Mouse (Mus musculus) heart, embryonic 11.5 days (tissue): ENCODE results near the gene Oprm1. TPM values are rescaled to one million over a fixed set of nuclear protein-coding genes. Genes with fewer than 3 reads are reported as not detected.

Source experiments
- ATAC-seq: fragments of 200-750 bp; cut with Nextera tagmentation; replicated peaks from 2 replicates; pipeline ENCODE4 v1.8.0; 2017; ENCODE audit warnings: moderate library complexity; ENCODE audit not compliant: insufficient number of reproducible peaks, low FRiP score, low TSS enrichment
- H3K27ac ChIP-seq: fragments of 300-500 bp; sonication (generic); 2 replicates; pipeline ENCODE4 v1.5.1; 2014; ENCODE audit warnings: mild to moderate bottlenecking, low read depth, low read length
- H3K27me3 ChIP-seq: fragments of 300-500 bp; sonication (generic); 2 replicates; pipeline ENCODE4 v1.6.1; 2014; ENCODE audit warnings: mild to moderate bottlenecking, low read length, mixed read lengths; ENCODE audit not compliant: control insufficient read depth, insufficient read depth
- H3K36me3 ChIP-seq: fragments of 300-500 bp; sonication (generic); 2 replicates; pipeline ENCODE4 v1.6.1; 2014; ENCODE audit warnings: mild to moderate bottlenecking, low read length, moderate library complexity, mixed read lengths; ENCODE audit not compliant: control insufficient read depth, insufficient read depth
- H3K4me1 ChIP-seq: fragments of 300-500 bp; sonication (generic); 2 replicates; pipeline ENCODE4 v1.6.1; 2014; ENCODE audit warnings: low read length; ENCODE audit not compliant: control insufficient read depth, insufficient read depth
- H3K4me2 ChIP-seq: fragments of 300-500 bp; sonication (generic); 2 replicates; pipeline ENCODE4 v1.6.1; 2014; ENCODE audit warnings: mild to moderate bottlenecking, moderate library complexity
- H3K4me3 ChIP-seq: fragments of 300-500 bp; sonication (generic); 2 replicates; pipeline ENCODE4 v1.5.1; 2014; ENCODE audit warnings: low read depth, low read length
- H3K9ac ChIP-seq: fragments of 300-500 bp; sonication (generic); 2 replicates; pipeline ENCODE4 v1.6.1; 2014; ENCODE audit warnings: mild to moderate bottlenecking, low read depth, low read length, moderate library complexity
- H3K9me3 ChIP-seq: fragments of 300-500 bp; sonication (generic); replicated peaks from 2 replicates; pipeline ENCODE4 v1.6.1; 2016; ENCODE audit warnings: low read length; ENCODE audit not compliant: control insufficient read depth
- WGBS: fragments of 180-500 bp; shearing (Covaris S2); extraction: QIAGEN DNeasy Blood & Tissue Kit; methylation state at CpG from one replicate; pipeline ENCODE4 v1.1.7; 2014; ENCODE audit not compliant: insufficient replicate concordance; 5-methylcytosine and 5-hydroxymethylcytosine counted together
- polyA plus RNA-seq: library from polyadenylated mRNA; unstranded; fragments of >200 nt; fragmentation: Nextera tagmentation; extraction: Ambion mirVana; gene quantifications from 2 replicates; pipeline ENCODE4 v1.2.1, GENCODE M21; 2014

The Oprm1 gene
- polyA plus RNA-seq, 1 experiment from 2014 or later, result not detected

DNA sequence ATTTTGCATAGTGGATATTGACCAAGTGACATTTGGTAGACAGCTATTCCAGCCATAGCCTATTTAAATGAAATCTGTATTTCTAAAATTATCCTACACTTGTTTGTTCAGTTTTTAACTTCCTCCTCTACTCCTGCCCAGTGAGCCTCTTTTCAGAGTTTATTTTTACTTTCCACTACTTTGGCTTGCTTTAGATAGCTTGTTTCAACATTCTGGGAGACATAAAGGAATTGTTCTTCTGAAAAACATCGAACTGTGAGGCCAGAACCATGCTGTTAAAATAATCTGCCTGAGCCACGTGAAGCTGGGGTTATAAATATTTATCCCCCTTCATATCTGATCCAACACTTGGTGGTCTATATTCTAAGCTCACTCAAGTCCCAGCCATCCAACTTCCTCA is 172.6 kb downstream of the Oprm1 start:
- no peaks in the 10 kb centered on the region for H3K9me3 ChIP-seq

GRCm38 (mm10) chr10:6934776-6935175 is 176.5 kb downstream of the Oprm1 start:
- no peak overlapping the region for H3K27ac ChIP-seq
- 74% methylated on average over 3 of the region's 3 CpGs for WGBS
- H3K4me2 ChIP-seq, result no peak overlapping the region
- H3K4me1 ChIP-seq, result no peaks in the 10 kb centered on the region
- ATAC-seq, result no peak
- H3K4me3 ChIP-seq, result no peak overlapping the region
- no peaks in the 10 kb centered on the region for H3K36me3 ChIP-seq
- no peaks in the 10 kb centered on the region for H3K9me3 ChIP-seq
- no peak overlapping the region for H3K9ac ChIP-seq
- H3K27me3 ChIP-seq, result no peaks in the 10 kb centered on the region

More for the DNA sequence above, 172.6 kb downstream of the Oprm1 start:
- Histone ChIP-seq H3K9ac (no peak overlapping the region), H3K27me3 (no peaks in the 10 kb centered on the region), H3K4me3 (no peak overlapping the region), H3K36me3 (no peaks in the 10 kb centered on the region), H3K4me2 (no peak overlapping the region), H3K27ac (no peak overlapping the region), H3K4me1 (no peaks in the 10 kb centered on the region)
- WGBS, result 43% methylated on average over 2 of the region's 2 CpGs
- no peak for ATAC-seq

DNA sequence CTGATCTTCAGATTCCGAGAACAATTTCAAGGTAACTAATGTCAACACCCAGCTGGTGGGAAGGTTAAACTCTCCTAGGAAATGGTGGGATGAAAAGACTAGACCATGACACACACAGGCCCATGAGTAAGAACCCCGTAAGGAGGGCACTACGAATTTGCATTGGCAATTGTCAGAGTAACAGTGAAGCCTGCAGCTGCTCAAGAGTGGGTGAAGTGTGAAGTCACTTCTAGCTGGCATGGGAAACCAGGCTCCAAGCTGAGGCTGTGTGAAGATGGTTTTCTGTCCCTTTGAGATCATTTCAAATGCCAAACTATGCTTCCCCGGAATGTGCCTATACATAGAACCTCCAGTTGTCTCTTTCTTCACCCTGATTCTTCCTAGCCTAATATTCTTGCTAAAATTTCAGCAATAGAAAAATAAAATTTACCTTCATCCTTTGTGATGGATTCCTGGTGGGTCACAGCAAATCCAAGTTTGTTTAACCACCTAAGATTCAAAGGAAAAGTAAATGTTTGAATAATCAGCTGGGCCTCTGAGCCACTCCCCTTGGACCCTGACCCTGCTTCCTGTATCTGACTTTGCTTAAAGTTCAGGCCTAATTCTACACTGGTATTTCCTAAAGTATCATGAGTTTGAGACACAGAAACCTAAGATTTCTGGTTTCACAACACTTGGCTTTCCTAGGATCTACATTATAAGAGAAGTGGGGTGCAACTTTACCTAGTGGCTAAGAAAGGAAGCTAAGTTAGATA is 178.5 kb downstream of the Oprm1 start:
- Histone ChIP-seq H3K4me3 (no peak overlapping the region), H3K4me2 (no peak overlapping the region), H3K27ac (no peak overlapping the region), H3K9me3 (no peaks in the 10 kb centered on the region), H3K9ac (no peak overlapping the region), H3K27me3 (no peaks in the 10 kb centered on the region), H3K36me3 (no peaks in the 10 kb centered on the region), H3K4me1 (no peaks in the 10 kb centered on the region)
- ATAC-seq, result no peak
- 76% methylated on average over 4 of the region's 4 CpGs for WGBS

DNA sequence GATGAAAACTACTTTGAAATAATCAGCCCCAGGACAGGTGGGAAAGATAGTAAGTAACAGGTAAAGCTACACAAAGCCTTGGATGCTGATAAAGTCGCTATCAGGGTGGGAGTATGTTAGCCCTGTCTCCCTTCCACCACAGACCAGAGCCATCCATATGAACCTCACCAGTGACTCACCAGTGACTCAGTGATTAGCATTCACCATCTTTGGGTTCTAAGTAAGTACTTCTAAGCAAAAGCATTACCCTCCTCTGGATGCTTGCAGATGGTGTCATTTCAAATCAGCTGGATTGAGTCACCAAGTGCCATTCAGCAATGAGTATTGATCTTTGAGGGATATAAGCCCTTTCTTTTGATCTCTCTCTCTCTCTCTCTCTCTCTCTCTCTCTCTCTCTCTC is 194.8 kb downstream of the Oprm1 start:
- Histone ChIP-seq H3K9ac (no peak overlapping the region), H3K4me3 (no peak overlapping the region), H3K36me3 (no peaks in the 10 kb centered on the region), H3K4me2 (no peak overlapping the region), H3K9me3 (no peaks in the 10 kb centered on the region), H3K4me1 (no peaks in the 10 kb centered on the region), H3K27ac (no peak overlapping the region), H3K27me3 (no peaks in the 10 kb centered on the region)
- ATAC-seq, result no peak
- WGBS, result 48% methylated on average over 1 of the region's 1 CpGs

- H3K4me1 ChIP-seq, result no peaks in the 10 kb centered on the region
- H3K36me3 ChIP-seq, result no peaks in the 10 kb centered on the region
- no peaks in the 10 kb centered on the region for H3K9me3 ChIP-seq
- H3K9ac ChIP-seq, result no peak overlapping the region
- no peak overlapping the region for H3K4me2 ChIP-seq
- H3K27me3 ChIP-seq, result no peaks in the 10 kb centered on the region
- H3K4me3 ChIP-seq, result no peak overlapping the region
- ATAC-seq, result no peak
- no peak overlapping the region for H3K27ac ChIP-seq
These were observed 196.2 kb downstream of the Oprm1 start for GRCm38 (mm10) chr10:6954533-6954932.

- no peak overlapping the region for H3K4me3 ChIP-seq
- H3K27me3 ChIP-seq, result no peaks in the 10 kb centered on the region
- no peak overlapping the region for H3K27ac ChIP-seq
- H3K9ac ChIP-seq, result no peak overlapping the region
- H3K9me3 ChIP-seq, result no peaks in the 10 kb centered on the region
- ATAC-seq, result no peak
- no peaks in the 10 kb centered on the region for H3K36me3 ChIP-seq
- no peaks in the 10 kb centered on the region for H3K4me1 ChIP-seq
- H3K4me2 ChIP-seq, result no peak overlapping the region
- 72% methylated on average over 2 of the region's 2 CpGs for WGBS
These were observed 198.1 kb downstream of the Oprm1 start for GRCm38 (mm10) chr10:6956357-6956756.

DNA sequence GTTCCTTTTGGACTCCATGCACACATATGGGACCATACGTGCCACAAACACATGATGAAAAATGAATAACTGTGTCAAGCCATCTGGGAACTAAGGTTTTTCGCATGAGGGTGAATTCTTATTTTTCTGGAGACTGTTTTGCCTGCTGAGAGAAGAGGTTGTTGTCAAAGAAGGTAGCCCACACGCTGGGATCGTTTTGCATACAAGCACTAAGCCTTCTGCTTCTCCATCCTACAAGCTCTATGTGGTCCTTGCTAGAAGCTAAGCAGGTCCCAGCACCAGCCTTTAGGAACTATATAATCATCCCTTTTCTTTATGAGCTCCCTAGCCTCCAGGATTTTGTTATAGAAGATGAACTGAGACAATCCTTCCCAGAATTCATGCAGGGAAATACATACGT is 200.5 kb downstream of the Oprm1 start:
- no peak overlapping the region for H3K4me3 ChIP-seq
- no peak overlapping the region for H3K4me2 ChIP-seq
- no peaks in the 10 kb centered on the region for H3K4me1 ChIP-seq
- ATAC-seq, result no peak
- no peak overlapping the region for H3K27ac ChIP-seq
- no peaks in the 10 kb centered on the region for H3K9me3 ChIP-seq
- WGBS, result 71% methylated on average over 5 of the region's 5 CpGs
- H3K9ac ChIP-seq, result no peak overlapping the region
- no peaks in the 10 kb centered on the region for H3K27me3 ChIP-seq
- no peaks in the 10 kb centered on the region for H3K36me3 ChIP-seq

GRCm38 (mm10) chr10:6967588-6968242 is 209.4 kb downstream of the Oprm1 start:
- Histone ChIP-seq H3K27ac (no peak overlapping the region), H3K27me3 (no peaks in the 10 kb centered on the region), H3K9me3 (no peaks in the 10 kb centered on the region), H3K9ac (no peak overlapping the region), H3K4me3 (no peak overlapping the region), H3K4me2 (no peak overlapping the region), H3K4me1 (no peaks in the 10 kb centered on the region), H3K36me3 (no peaks in the 10 kb centered on the region)
- 75% methylated on average over 8 of the region's 8 CpGs for WGBS
- ATAC-seq, result no peak

GRCm38 (mm10) chr10:6968334-6968733 is 210.0 kb downstream of the Oprm1 start:
- Histone ChIP-seq H3K36me3 (no peaks in the 10 kb centered on the region), H3K4me1 (no peaks in the 10 kb centered on the region), H3K9ac (no peak overlapping the region), H3K27me3 (no peaks in the 10 kb centered on the region), H3K4me3 (no peak overlapping the region), H3K9me3 (no peaks in the 10 kb centered on the region), H3K27ac (no peak overlapping the region), H3K4me2 (no peak overlapping the region)
- 63% methylated on average over 1 of the region's 1 CpGs for WGBS
- no peak for ATAC-seq
